Mouse (Mus musculus): Measurements from ENCODE around the gene Zfp385c.
A peak's percentile ranks its signal among the peaks of the same experiment; 100 is the strongest.
"Not testable (repeated sequence)": the region's sequence is repeated elsewhere in the genome, so short reads cannot be mapped to it uniquely, and the experiment has no call there.

Zfp385c gene

GRCm38 (mm10) chr11:100595533-100595932 lies 96.7 kb downstream of the Zfp385c start:
- no peak for DNase-seq (ENCODE audit: low spot score in 2 of 2)

DNA sequence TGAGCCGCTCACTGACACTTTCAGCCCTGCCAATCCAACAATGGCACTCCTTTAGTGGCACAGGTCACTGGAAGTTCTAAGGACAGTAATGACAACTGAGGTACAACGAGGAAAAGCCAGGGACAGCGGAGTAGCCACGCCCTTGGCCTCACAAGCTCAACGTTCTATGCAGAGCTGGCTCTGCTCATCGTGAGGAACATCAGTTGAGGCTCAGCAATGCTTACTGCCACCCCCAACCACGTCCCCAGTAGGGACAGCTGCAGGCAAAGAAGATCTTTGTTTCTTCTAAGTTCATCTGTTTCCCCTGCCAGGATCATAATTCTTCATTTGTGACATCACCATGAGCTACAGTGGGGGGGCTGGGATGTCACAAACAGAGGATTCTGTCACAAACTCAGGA lies 97.6 kb downstream of the Zfp385c start:
- DNase-seq (ENCODE audit: low spot score in 2 of 2) = no peak

DNA sequence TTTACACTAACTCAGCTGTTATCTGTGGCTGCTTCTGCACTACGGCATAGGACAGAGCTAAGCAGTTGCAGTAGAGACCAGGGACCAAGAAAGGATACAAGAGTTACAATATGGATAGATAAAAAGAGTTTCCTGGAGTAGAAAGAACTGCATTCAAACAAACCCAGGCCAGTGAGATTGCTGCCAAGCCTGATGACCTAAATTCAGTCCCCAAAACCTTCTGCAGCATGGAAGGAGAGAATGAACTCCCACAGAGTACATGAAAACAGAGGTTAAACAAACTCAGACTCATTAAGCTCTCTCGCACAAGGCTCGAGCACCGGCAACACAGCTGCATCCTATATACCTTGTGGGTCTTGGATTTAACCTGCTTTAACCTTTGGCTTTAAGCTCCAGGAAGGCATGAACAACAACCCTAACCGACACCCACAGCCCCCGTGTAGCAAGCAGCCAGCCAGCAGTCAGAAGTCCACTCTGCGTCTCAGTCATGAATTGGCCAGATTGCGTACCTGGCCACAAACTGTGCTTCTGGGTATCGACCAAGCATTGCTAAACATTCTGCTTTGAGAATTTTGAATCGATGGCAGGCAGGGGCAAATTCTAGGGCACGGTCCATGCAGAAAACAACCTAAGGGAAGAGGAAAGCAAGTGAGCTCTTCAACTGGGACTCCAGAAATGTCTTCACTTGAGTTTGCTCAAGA lies 99.8 kb downstream of the Zfp385c start:
- no peak for DNase-seq (ENCODE audit: low spot score in 2 of 2)

DNA sequence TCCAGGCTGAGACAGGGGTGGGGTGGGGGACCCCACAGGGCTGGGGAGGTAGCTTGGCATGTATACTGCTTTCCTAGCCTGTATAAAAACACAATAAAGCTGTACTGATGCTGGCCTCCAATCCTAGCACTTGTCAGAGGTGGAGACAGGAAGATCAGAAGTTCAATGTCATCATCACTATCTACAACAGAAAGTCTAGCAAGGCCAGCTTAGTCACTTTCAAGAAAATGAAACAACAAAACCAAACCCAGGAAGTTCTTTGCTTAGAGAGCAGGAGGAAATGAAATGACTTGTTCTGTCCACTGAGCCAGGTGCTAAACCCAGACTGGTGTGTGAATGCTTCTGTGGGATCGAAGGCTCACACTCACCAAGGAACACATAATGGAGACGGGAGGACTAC lies 103.8 kb downstream of the Zfp385c start:
- no peak for DNase-seq (ENCODE audit: low spot score in 2 of 2)

- DNase-seq (ENCODE audit: low spot score in 2 of 2) = no peak
These were observed 107.1 kb downstream of the Zfp385c start for GRCm38 (mm10) chr11:100585148-100585547.

GRCm38 (mm10) chr11:100584561-100584961 lies 107.7 kb downstream of the Zfp385c start:
- no peak for DNase-seq (ENCODE audit: low spot score in 2 of 2)

GRCm38 (mm10) chr11:100582836-100583235 lies 109.4 kb downstream of the Zfp385c start:
- no peak for DNase-seq (ENCODE audit: low spot score in 2 of 2)

DNA sequence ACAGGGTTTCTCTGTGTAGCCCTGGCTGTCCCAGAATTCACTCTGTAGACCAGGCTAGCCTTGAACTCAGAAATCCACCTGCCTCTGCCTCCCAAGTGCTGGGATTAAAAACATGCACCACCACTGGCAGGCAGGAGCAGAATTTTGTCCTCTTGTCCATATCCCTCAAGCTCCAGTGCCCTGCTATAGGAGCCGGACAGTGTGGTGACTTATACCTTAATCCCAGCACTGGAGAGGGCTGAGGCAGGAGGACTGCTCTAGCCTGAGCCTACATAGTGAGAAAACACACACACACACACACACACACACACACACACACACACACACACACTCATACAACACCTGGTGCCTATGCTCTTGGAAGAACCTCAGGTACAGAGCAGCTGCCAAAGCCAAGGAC lies 109.8 kb downstream of the Zfp385c start:
- not testable (repeated sequence) for DNase-seq (ENCODE audit: low spot score in 2 of 2)

DNA sequence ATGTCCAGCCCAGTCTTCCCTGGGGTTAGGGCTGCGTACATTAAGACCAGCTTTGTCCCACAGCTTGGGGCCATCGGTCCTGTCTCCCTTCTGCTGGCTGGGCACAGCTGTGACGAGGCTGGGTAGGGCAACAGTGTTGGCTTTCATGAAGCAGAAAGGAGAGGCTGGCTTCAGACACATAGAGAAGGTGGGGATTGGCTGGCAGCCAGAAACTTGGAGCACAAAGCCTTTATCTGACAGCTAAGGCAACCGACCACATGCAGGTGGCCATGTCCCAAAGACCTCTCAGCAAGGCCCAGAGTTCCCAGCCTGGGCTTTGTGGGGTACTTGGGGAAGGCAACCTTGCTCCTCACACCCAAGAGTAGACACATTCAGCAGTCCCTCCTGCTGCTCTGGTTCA lies 110.5 kb downstream of the Zfp385c start:
- DNase-seq (ENCODE audit: low spot score in 2 of 2) = peak in 1 of 2 experiments; percentile 47

DNA sequence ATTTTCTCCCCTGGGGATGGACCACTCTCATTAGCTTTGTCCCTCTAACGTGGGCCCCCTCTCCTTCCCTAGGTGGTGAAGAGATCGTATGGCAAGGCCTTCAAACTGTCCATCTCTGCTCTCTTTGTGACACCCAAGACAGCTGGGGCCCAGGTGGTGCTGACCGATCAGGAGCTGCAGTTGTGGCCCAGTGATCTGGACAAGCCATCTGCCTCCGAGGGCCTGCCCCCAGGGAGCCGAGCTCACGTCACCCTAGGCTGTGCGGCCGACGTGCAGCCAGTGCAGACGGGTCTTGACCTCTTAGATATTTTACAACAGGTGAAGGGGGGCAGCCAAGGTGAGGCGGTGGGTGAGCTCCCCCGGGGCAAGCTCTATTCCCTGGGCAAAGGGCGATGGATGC lies 112.0 kb downstream of the Zfp385c start:
- no peak for DNase-seq (ENCODE audit: low spot score in 2 of 2)

DNA sequence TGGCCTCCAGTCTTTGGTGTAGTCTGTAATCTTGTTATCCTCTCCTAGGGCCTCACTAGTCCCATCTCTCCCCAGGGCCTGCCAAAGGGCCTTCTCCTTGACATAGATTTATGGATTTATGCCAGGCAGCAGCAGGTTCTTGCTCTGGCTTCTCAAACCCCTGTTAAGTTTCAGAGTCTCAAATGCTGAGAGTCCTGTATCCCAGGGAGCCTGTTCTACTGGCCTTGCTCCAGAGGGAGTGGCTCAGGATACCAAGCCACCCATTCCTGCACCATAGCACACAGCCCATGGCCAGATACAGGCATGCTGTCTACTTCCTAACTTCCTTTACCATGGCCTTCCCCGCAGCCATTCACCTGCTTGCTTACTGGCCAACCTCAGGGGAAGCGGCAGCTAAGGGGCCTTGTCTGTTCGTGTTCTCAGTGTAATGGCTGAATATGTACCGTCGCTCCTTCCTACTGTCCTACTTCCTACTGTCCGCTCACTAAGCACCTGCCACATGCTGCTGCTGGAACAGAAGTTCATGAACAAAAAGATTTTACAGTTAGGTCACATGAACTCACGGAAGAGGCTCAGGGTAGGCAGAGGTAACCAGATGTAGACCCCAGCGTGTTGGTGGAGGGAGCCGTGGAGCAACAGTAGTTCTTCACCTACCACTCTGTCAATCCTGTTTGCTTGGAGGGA lies 113.0 kb downstream of the Zfp385c start:
- no peak for DNase-seq (ENCODE audit: low spot score in 2 of 2)

GRCm38 (mm10) chr11:100577852-100578599 lies 114.2 kb downstream of the Zfp385c start:
- no peak for DNase-seq (ENCODE audit: low spot score in 2 of 2)
